Mouse (Mus musculus): Measurements from ENCODE around the gene Flt3l. TPM values are rescaled to one million over a fixed set of nuclear protein-coding genes. Genes with fewer than 3 reads are reported as not detected.

Flt3l gene
- 2.4 and 2.9 TPM in 2 replicates for polyA plus RNA-seq (2015; fragmentation: Nextera tagmentation; extraction: Ambion mirVana)

GRCm38 (mm10) chr7:45135993-45136567, at the start of gene Flt3l, which contains the start of gene Gm45713:
Gene Flt3l, minus strand, starts transcription at chr7:45136432.
Gene Gm45713, minus strand, starts transcription at chr7:45136231.

GRCm38 (mm10) chr7:45180896-45181477, 44.8 kb upstream of the Flt3l start, which contains the start of gene Pth2:
Gene Pth2, plus strand, starts transcription at chr7:45180995.

GRCm38 (mm10) chr7:45179469-45179868, 43.2 kb upstream of the Flt3l start, which contains the start of gene Gfy:
Gene Gfy, minus strand, starts transcription at chr7:45179569.

GRCm38 (mm10) chr7:45163735-45164490, 27.7 kb upstream of the Flt3l start, which contains the start of gene Slc17a7:
Gene Slc17a7, plus strand, starts transcription at chr7:45163949.

GRCm38 (mm10) chr7:45154096-45154992, 18.1 kb upstream of the Flt3l start, which contains the start of the genes Pih1d1 and Aldh16a1:
Gene Pih1d1, plus strand, starts transcription at chr7:45154303.
Gene Aldh16a1, minus strand, starts transcription at chr7:45154584.

GRCm38 (mm10) chr7:45128624-45129246, 7.5 kb downstream of the Flt3l start, which contains the start of gene Rpl13a:
Gene Rpl13a, minus strand, starts transcription at chr7:45128761.

GRCm38 (mm10) chr7:45124224-45125143, 11.7 kb downstream of the Flt3l start, which contains the start of gene Rps11:
Gene Rps11, minus strand, starts transcription at chr7:45124439.

GRCm38 (mm10) chr7:45103652-45104180, 32.5 kb downstream of the Flt3l start, which contains the start of gene Fcgrt:
Gene Fcgrt, minus strand, starts transcription at chr7:45103851.

GRCm38 (mm10) chr7:45092048-45092447, 44.2 kb downstream of the Flt3l start, which contains the start of gene Rcn3:
Gene Rcn3, minus strand, starts transcription at chr7:45092221.

MicroRNAs within 50 kb of the gene (microRNA counts, 519-probe panel; counts per million panel counts)
- microRNA mmu-miR-150, result 5,358 counts per million, percentile 68 among the panel's probes with 10 or more counts

Small RNAs within 50 kb of the gene (microRNA-seq; reads per million reads assigned to microRNA genes)
- gene Mir150 (213 reads per million, percentile 54 among the genes with 10 or more reads in this experiment), gene Mir5121 (9.0 reads per million, percentile 19 among the genes with 10 or more reads in this experiment), gene Mir7055 (not detected)

Other genes starting within 250 kb of the Flt3l start
- gene Med25, start 243.7 kb downstream of the Flt3l start, polyA plus RNA-seq (2015; fragmentation: Nextera tagmentation; extraction: Ambion mirVana), result 102 and 116 TPM in 2 replicates
- 15.0 and 17.1 TPM in 2 replicates for gene Fuz, start 240.4 kb downstream of the Flt3l start, polyA plus RNA-seq (2015; fragmentation: Nextera tagmentation; extraction: Ambion mirVana)
- gene Ap2a1, start 206.9 kb downstream of the Flt3l start, polyA plus RNA-seq (2015; fragmentation: Nextera tagmentation; extraction: Ambion mirVana), result 115 and 126 TPM in 2 replicates
- gene Tsks, start 193.2 kb downstream of the Flt3l start, polyA plus RNA-seq (2015; fragmentation: Nextera tagmentation; extraction: Ambion mirVana), result 0.13 and 0.25 TPM in 2 replicates
- gene Cpt1c, start 161.6 kb downstream of the Flt3l start, polyA plus RNA-seq (2015; fragmentation: Nextera tagmentation; extraction: Ambion mirVana), result 47.3 and 54.4 TPM in 2 replicates
- 421 and 486 TPM in 2 replicates for gene Prmt1, start 149.9 kb downstream of the Flt3l start, polyA plus RNA-seq (2015; fragmentation: Nextera tagmentation; extraction: Ambion mirVana)
- gene Irf3, start 138.8 kb downstream of the Flt3l start, polyA plus RNA-seq (2015; fragmentation: Nextera tagmentation; extraction: Ambion mirVana), result 39.9 and 41.6 TPM in 2 replicates
- 9.2 and 11.8 TPM in 2 replicates for gene Bcl2l12, start 137.7 kb downstream of the Flt3l start, polyA plus RNA-seq (2015; fragmentation: Nextera tagmentation; extraction: Ambion mirVana)
- 46.4 and 54.3 TPM in 2 replicates for gene Scaf1, start 120.1 kb downstream of the Flt3l start, polyA plus RNA-seq (2015; fragmentation: Nextera tagmentation; extraction: Ambion mirVana)
- gene Rras, start 118.5 kb downstream of the Flt3l start, polyA plus RNA-seq (2015; fragmentation: Nextera tagmentation; extraction: Ambion mirVana), result 19.6 and 25.6 TPM in 2 replicates
- 9.7 and 11.6 TPM in 2 replicates for gene Prr12, start 83.6 kb downstream of the Flt3l start, polyA plus RNA-seq (2015; fragmentation: Nextera tagmentation; extraction: Ambion mirVana)
- 59.8 and 66.5 TPM in 2 replicates for gene Nosip, start 74.0 kb downstream of the Flt3l start, polyA plus RNA-seq (2015; fragmentation: Nextera tagmentation; extraction: Ambion mirVana)
- gene Prrg2, start 73.8 kb downstream of the Flt3l start, polyA plus RNA-seq (2015; fragmentation: Nextera tagmentation; extraction: Ambion mirVana), result 14.7 and 15.8 TPM in 2 replicates
- gene Rcn3, start 44.2 kb downstream of the Flt3l start, polyA plus RNA-seq (2015; fragmentation: Nextera tagmentation; extraction: Ambion mirVana), result 57.0 and 59.7 TPM in 2 replicates
- 50.0 and 59.6 TPM in 2 replicates for gene Fcgrt, start 32.6 kb downstream of the Flt3l start, polyA plus RNA-seq (2015; fragmentation: Nextera tagmentation; extraction: Ambion mirVana)
- 748 and 784 TPM in 2 replicates for gene Rps11, start 12.0 kb downstream of the Flt3l start, polyA plus RNA-seq (2015; fragmentation: Nextera tagmentation; extraction: Ambion mirVana)
- 715 and 776 TPM in 2 replicates for gene Rpl13a, start 7.7 kb downstream of the Flt3l start, polyA plus RNA-seq (2015; fragmentation: Nextera tagmentation; extraction: Ambion mirVana)
- 0.63 TPM in 1 of 2 replicates, not detected in the other for gene Gm45713, start 201 bp downstream of the Flt3l start, polyA plus RNA-seq (2015; fragmentation: Nextera tagmentation; extraction: Ambion mirVana)
- 63.5 and 72.6 TPM in 2 replicates for gene Pih1d1, start 17.9 kb upstream of the Flt3l start, polyA plus RNA-seq (2015; fragmentation: Nextera tagmentation; extraction: Ambion mirVana)
- 14.5 and 17.7 TPM in 2 replicates for gene Aldh16a1, start 18.2 kb upstream of the Flt3l start, polyA plus RNA-seq (2015; fragmentation: Nextera tagmentation; extraction: Ambion mirVana)
- gene Slc17a7, start 27.5 kb upstream of the Flt3l start, polyA plus RNA-seq (2015; fragmentation: Nextera tagmentation; extraction: Ambion mirVana), result 0.29 and 1.2 TPM in 2 replicates
- not detected in 2 replicates for gene Gfy, start 43.1 kb upstream of the Flt3l start, polyA plus RNA-seq (2015; fragmentation: Nextera tagmentation; extraction: Ambion mirVana)
- gene Pth2, start 44.6 kb upstream of the Flt3l start, polyA plus RNA-seq (2015; fragmentation: Nextera tagmentation; extraction: Ambion mirVana), result not detected in 2 replicates
- 0.42 and 0.50 TPM in 2 replicates for gene Ccdc155, start 68.5 kb upstream of the Flt3l start, polyA plus RNA-seq (2015; fragmentation: Nextera tagmentation; extraction: Ambion mirVana)
- 27.6 and 29.1 TPM in 2 replicates for gene Dkkl1, start 75.7 kb upstream of the Flt3l start, polyA plus RNA-seq (2015; fragmentation: Nextera tagmentation; extraction: Ambion mirVana)
- gene Tead2, start 79.3 kb upstream of the Flt3l start, polyA plus RNA-seq (2015; fragmentation: Nextera tagmentation; extraction: Ambion mirVana), result 18.3 and 18.6 TPM in 2 replicates
- gene Cd37, start 102.7 kb upstream of the Flt3l start, polyA plus RNA-seq (2015; fragmentation: Nextera tagmentation; extraction: Ambion mirVana), result 3.1 and 4.6 TPM in 2 replicates
- gene Slc6a16, start 104.7 kb upstream of the Flt3l start, polyA plus RNA-seq (2015; fragmentation: Nextera tagmentation; extraction: Ambion mirVana), result 2.2 and 2.6 TPM in 2 replicates
- gene Slc6a21, start 141.1 kb upstream of the Flt3l start, polyA plus RNA-seq (2015; fragmentation: Nextera tagmentation; extraction: Ambion mirVana), result not detected in 2 replicates
- 11.8 and 12.6 TPM in 2 replicates for gene Trpm4, start 197.3 kb upstream of the Flt3l start, polyA plus RNA-seq (2015; fragmentation: Nextera tagmentation; extraction: Ambion mirVana)
- gene Hrc, start 198.9 kb upstream of the Flt3l start, polyA plus RNA-seq (2015; fragmentation: Nextera tagmentation; extraction: Ambion mirVana), result 0.52 and 0.62 TPM in 2 replicates
- gene Ppfia3, start 230.6 kb upstream of the Flt3l start, polyA plus RNA-seq (2015; fragmentation: Nextera tagmentation; extraction: Ambion mirVana), result 33.9 and 35.6 TPM in 2 replicates
- 111 and 123 TPM in 2 replicates for gene Lin7b, start 234.2 kb upstream of the Flt3l start, polyA plus RNA-seq (2015; fragmentation: Nextera tagmentation; extraction: Ambion mirVana)